Mouse (Mus musculus) left cerebral cortex, postnatal 10 days (tissue): ENCODE measurements around the gene Il15ra. TPM values are rescaled to one million over a fixed set of nuclear protein-coding genes. Genes with fewer than 3 reads are reported as not detected.

Source experiments
- DNase-seq, 2 experiments: peaks; one replicate each; pipeline ENCODE4 v3.0.0; 2021 to 2022; ENCODE audit warnings: low spot score in 2 of 2, mixed read lengths in 1 of 2; ENCODE audit errors: extremely low spot score in 1 of 2
- intact Hi-C: fragments of 180-260 bp; cut with DNase I; formaldehyde crosslinking; loops from one replicate; pipeline ENCODE4 v1.15.1; 2025
- total RNA-seq, 2 experiments: library from RNA; stranded (reverse); gene quantifications; 2 replicates each; pipeline ENCODE4 v1.2.3; 2021

The Il15ra gene
- total RNA-seq, 2 experiments from 2014 or later, result 2.9 to 3.8 TPM

DNA sequence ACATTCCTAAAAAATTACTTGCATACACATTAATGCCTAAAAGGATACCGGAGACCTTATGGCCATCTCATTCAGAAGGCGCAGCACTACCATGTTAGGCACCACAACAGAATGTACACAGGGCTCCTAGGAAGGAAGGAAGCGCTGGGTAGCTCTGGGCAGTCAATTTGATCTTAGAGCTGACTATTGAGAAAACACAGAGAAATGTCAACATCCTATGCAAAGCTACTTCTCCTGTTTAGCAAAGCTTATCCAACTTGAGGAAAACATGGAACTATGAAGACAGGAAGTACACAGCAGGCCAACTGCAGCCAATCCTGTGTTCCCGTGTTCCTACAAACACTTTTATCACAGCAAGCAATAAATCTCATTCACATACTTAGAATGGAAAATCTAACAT, 66.6 kb downstream of the Il15ra start:
- intact Hi-C loops, result no loop called here
- no peak for DNase-seq

DNA sequence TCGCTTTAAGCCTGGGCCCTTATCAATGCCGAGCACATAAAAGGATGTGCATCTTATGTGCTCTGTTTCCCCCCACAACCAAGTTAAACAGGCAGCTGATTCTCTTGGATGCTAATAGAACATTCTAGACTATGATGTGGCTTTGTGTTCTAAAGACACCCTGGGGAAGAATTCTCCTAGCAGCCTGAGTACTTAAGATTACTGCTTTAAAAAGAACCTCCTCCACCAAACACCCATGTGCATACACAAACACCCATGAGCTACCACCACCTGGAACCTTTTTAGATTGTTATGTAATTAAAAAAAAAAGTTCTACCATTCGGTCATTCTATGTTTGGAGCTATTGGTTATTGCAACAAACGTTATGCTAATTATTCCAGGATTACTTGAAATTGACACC, 67.3 kb downstream of the Il15ra start:
- intact Hi-C loops, result no loop called here
- DNase-seq, result no peak

DNA sequence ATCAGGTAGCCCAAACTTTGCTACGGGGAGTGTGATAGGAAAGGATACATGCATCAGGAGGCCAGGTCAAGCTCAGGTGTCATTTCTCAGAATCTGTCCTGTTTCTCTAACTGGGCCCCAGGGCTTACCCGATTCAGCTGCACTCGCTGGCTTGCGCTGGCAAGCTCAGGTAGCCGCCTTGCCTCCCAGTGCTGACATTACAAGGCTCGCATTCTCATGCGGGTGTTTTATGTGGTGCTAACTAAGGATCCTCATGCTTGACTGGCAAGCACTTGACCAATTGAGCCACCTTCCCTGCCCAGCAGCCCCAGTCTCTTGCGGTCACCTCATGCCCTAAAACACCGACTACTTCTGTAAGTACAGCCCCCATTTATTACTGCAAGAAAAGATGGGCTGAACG, 69.3 kb downstream of the Il15ra start:
- intact Hi-C loops, result no loop called here
- no peak for DNase-seq

DNA sequence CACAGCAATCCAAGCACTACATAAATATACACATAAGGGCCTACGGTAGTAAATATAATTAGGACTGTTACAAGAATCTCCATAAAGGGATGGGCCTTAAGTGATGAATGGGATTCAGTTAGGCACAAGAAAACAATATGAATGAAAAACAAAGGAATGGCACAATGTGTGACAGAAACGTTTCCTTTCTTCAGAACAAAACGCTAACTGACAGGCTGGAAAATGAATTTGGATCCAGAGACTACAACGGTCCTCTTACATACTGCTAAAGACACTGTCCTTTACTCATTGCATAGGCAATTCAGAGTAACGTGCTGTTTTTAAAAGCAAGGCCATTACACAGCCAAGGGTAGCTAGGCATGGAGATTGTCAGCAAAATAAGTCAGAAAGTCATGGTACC, 70.0 kb downstream of the Il15ra start:
- intact Hi-C loops, result no loop called here
- no peak for DNase-seq

DNA sequence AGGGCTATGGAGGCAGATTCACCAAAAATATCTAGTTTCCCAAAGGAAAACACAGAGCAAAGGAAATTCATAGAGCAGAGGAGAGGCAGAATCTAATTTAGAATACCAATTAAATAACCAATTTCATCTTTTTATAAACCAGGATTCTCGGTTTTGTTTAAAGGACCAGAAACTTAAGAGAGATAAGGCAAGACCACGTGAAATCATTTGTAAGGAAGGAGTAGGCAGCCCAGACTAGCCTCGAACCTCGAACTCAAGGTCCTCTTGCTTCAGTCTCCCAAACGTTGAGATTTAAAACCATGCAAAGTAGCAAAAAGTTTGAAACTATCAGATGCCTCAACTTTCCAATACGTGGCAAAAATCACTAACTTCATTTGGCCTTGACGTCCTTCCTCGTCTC, 71.3 kb downstream of the Il15ra start:
- intact Hi-C loops, result no loop called here
- DNase-seq, result no peak

DNA sequence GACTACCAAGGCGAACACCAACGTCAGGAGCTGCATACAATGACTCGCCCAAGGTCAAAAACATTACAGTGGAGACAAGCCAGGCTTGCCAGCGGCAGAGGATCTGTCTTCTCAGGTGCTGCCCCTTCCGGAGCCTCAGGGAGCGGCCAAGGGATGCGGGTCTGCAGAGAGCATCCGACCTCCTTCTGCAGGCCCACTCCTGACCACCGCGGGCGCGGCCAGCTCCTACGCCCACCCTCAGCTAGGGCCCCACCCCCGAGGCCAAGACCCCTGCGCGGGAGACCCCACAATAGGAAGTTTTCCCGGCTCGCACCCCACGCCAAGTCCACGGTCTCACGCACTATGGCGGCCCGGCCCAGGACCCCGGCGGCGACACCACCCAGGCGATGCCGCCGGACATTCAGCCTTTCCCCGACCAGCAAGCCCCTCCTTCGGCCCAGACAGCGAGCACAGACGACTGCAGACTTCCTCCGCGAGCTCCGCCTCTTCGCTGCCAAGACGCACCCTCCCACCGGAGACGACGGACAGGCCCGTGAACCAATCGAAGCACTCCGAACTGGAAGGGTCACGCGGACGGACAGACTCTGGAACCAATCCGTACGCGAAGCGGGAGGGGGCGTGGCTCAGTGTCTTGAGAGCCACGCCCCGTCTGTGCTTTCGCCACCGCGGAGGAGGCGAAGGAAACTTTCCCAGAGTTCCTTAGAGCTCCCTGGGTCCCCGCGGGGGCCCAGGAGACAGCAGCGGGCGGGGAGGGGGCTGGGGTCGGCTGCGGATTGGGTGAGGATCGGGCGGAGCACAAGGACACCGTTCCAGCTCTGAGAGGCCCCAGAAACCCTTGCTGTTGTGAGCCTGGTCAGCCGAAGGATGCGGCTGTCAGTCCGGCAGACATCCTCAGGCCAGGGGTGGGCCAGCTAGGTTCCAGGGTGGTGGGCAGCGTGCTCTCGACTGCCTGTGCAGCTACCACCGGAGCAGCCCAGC, 72.3 kb downstream of the Il15ra start, which contains the start of the genes Fbh1 and Ankrd16:
Gene Fbh1 (minus strand): TSS at position 492 of the 978 bp plus-strand sequence.
Gene Ankrd16 (plus strand): TSS at position 786 of the 978 bp plus-strand sequence.
- intact Hi-C loops, result no loop called here

DNA sequence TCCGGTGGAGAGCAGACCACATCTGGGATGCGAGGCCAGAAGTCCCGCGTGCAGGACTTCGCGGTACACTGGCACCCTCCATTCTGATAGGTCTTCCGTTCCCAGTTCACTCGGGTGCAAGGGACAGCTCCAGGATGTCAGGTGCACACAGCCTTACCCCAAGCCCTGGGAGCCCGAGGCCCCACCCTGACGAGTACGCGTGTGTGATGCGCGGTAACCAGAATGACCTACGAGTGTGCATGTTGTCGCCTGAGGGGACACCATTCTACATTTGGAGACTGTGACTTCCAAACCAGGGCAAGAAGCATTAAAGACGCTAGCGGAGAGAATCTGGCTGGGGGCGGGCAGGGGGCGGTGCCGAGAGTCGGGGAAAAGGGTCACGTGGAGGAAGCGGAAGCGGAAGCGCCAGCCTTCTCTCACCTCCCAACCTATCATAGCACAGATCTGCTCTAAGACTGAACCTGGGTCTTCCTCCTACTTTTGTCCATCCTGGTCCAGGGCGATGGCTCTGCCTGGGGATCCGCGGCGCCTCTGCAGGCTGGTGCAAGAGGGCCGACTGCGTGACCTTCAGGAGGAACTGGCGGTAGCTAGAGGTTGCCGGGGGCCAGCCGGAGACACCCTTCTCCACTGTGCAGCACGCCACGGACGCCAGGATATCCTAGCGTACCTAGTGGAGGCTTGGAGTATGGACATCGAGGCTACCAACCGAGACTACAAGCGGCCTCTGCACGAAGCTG, 73.2 kb downstream of the Il15ra start:
- DNase-seq, result peak; percentile 72 to 92
- intact Hi-C loops, result no loop called here

More for the DNA sequence above, 72.3 kb downstream of the Il15ra start, which contains the start of the genes Fbh1 and Ankrd16:
- DNase-seq, result peak; percentile 100

Other genes with a start within 250 kb of the Il15ra start
- gene Pfkfb3, start 151.2 kb upstream of the Il15ra start, total RNA-seq, result 10 to 100 TPM; 23.5 to 29.7 TPM
- 100 to 1,000 TPM in 1 of 2 experiments, 10 to 100 TPM in 1; 97.9 to 109 TPM for gene Rbm17, start 101.1 kb upstream of the Il15ra start, total RNA-seq
- gene Gm17490, start 79.0 kb upstream of the Il15ra start, total RNA-seq, result not detected
- gene Il2ra, start 62.5 kb upstream of the Il15ra start, total RNA-seq, result under 1 TPM; 0.11 to 0.22 TPM
- 10 to 100 TPM; 79.0 to 81.3 TPM for gene Fbh1, start 72.3 kb downstream of the Il15ra start, total RNA-seq
- gene Ankrd16, start 72.6 kb downstream of the Il15ra start, total RNA-seq, result 10 to 100 TPM; 67.6 to 76.4 TPM